ENCODE assay signal across 8 mouse cellular contexts in the genomic region with DNA sequence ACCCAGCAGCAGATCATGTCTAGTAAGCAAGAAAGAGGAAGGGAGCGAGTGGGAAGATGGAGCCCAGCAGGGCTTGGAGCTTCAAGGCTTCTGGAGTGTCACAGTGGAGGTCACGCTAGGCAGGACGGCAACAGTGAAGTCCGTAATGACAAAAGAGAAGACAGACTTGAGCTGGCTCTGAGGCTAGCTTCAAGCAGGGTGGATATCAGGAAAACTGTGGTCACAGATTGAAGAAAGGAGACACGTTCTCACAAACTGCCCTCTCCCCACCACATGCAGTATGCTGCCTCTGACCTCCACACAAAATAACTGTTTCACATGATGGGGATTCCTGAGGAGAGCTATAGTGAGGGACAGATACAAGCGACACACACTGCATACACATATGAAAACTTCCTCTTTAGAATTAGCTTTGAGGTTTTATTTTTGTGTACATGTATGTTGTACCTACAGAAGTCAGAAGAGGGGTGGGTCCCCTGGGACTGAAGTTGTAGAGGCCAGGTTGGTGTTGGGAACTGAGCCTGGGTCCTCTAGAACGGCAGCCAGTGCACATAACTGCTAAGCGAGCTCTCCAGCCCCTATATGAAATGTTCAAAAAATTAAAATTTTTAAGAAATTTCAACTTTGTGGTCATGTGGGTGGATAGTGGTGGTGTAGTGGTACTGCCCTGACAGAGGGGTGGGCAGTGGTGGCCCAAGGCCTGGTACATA. TPM values are rescaled to one million over a fixed set of nuclear protein-coding genes. Genes with fewer than 3 reads are reported as not detected.
DNase-seq lines count a peak whose midpoint lies in the region; ATAC-seq and TF ChIP-seq lines count a peak whose summit lies in the region.

No protein-coding gene starts in this region.

- peak overlapping the region; percentile 78 for H3K4me2 ChIP-seq in kidney, embryonic 15.5 days
- peak overlapping the region; percentile 100; the same call in 1 of the 2 replicates for H3K4me2 ChIP-seq in liver, embryonic 15.5 days

- no peak overlapping the region for H3K27ac ChIP-seq in kidney, embryonic 15.5 days
- no peak overlapping the region for H3K27ac ChIP-seq in kidney, adult 2 months (ENCODE audit: insufficient read depth, low read depth, low read length)
- H3K27ac ChIP-seq in embryonic facial prominence, embryonic 10.5 days (replicated peaks): 0 out of 2 replicates have a peak overlapping the region, but pooled peaks have one; percentile 10
- H3K27ac ChIP-seq in liver, embryonic 15.5 days (replicated peaks): no peak overlapping the region

- peaks cover 57% of the 10 kb centered on the region for H3K4me1 ChIP-seq in kidney, embryonic 15.5 days
- peaks cover 8% of the 10 kb centered on the region for H3K4me1 ChIP-seq in kidney, adult 2 months (ENCODE audit: control insufficient read depth, insufficient read depth, low read length)
- H3K4me1 ChIP-seq in embryonic facial prominence, embryonic 10.5 days: peaks cover 66% of the 10 kb centered on the region
- peaks cover 73% of the 10 kb centered on the region for H3K4me1 ChIP-seq in liver, embryonic 15.5 days (replicated peaks)

- H3K27me3 ChIP-seq in kidney, embryonic 15.5 days: no peaks in the 10 kb centered on the region
- no peaks in the 10 kb centered on the region for H3K27me3 ChIP-seq in kidney, adult 2 months (replicated peaks; ENCODE audit: control insufficient read depth, insufficient read depth, low read length)
- no peaks in the 10 kb centered on the region for H3K27me3 ChIP-seq in embryonic facial prominence, embryonic 10.5 days (replicated peaks; ENCODE audit: low read depth, poor library complexity, severe bottlenecking)
- 0 out of 2 replicates have a peak, but pooled peaks cover 3% of the 10 kb centered on the region for H3K27me3 ChIP-seq in liver, embryonic 15.5 days

- 80% methylated on average over 8 of the region's 8 CpGs for WGBS in kidney, embryonic 15.5 days
- 87% methylated on average over 8 of the region's 8 CpGs for WGBS in kidney, adult 2 months
- WGBS in embryonic facial prominence, embryonic 10.5 days: 87% methylated on average over 8 of the region's 8 CpGs
- WGBS in liver, embryonic 15.5 days (ENCODE audit: insufficient replicate concordance): 64% methylated on average over 8 of the region's 8 CpGs

- H3K9ac ChIP-seq in kidney, embryonic 15.5 days: no peak overlapping the region
- no peak overlapping the region for H3K9ac ChIP-seq in liver, embryonic 15.5 days

- peaks cover 34% of the 10 kb centered on the region for H3K36me3 ChIP-seq in kidney, embryonic 15.5 days
- H3K36me3 ChIP-seq in kidney, adult 2 months (ENCODE audit: control insufficient read depth, insufficient read depth, low read length): no peaks in the 10 kb centered on the region
- H3K36me3 ChIP-seq in embryonic facial prominence, embryonic 10.5 days (replicated peaks): peaks cover 25% of the 10 kb centered on the region
- H3K36me3 ChIP-seq in liver, embryonic 15.5 days (replicated peaks): 0 out of 2 replicates have a peak, but pooled peaks cover 7% of the 10 kb centered on the region

- DNase-seq in cerebellum, adult 9-11 months: peak; percentile 5
- DNase-seq in cerebellum, adult 11 months: no peak
- no peak for DNase-seq in kidney, adult 2 months
- no peak for DNase-seq in embryonic facial prominence, embryonic 10.5 days (ENCODE audit: low spot score)
- no peak for DNase-seq in adrenal gland, adult 8-10 months

- TF ChIP-seq CTCF in kidney, adult 2 months (conservative IDR thresholded peaks at IDR 0.05; ENCODE audit: insufficient read depth, insufficient read length, low read depth, low read length): no peak

- TF ChIP-seq POLR2A in kidney, adult 2 months (IDR thresholded peaks at IDR 0.05; ENCODE audit: low read depth, low read length): no peak

- ATAC-seq in kidney, embryonic 15.5 days (replicated peaks; ENCODE audit: low FRiP score): no peak
- no peak for ATAC-seq in liver, embryonic 15.5 days (ENCODE audit: insufficient read depth)
- no peak for ATAC-seq in megakaryocyte progenitor cell, adult 5-6 weeks (replicated peaks; ENCODE audit: poor library complexity)

- no peak overlapping the region for H3K4me3 ChIP-seq in kidney, embryonic 15.5 days (replicated peaks)
- no peak overlapping the region for H3K4me3 ChIP-seq in kidney, adult 2 months (ENCODE audit: insufficient read depth, low read depth, low read length)
- H3K4me3 ChIP-seq in embryonic facial prominence, embryonic 10.5 days: peak overlapping the region; percentile 81; the same call in 1 of the 2 replicates
- H3K4me3 ChIP-seq in liver, embryonic 15.5 days (replicated peaks): no peak overlapping the region

- no peaks in the 10 kb centered on the region for H3K9me3 ChIP-seq in kidney, embryonic 15.5 days (replicated peaks)
- no peaks in the 10 kb centered on the region for H3K9me3 ChIP-seq in embryonic facial prominence, embryonic 10.5 days
- H3K9me3 ChIP-seq in liver, embryonic 15.5 days (replicated peaks): no peaks in the 10 kb centered on the region

RNA-seq across cellular contexts. Expression of a gene that starts 1.9 kb away (rescaled TPM):
- 35.0 and 38.6 TPM in 2 replicates for polyA plus RNA-seq in kidney, embryonic 15.5 days (2015; fragmentation: Nextera tagmentation; extraction: Ambion mirVana)
- polyA plus RNA-seq in kidney, adult 2 months (2012; rRNA removed): 15.4 and 17.4 TPM in 2 replicates
- 43.6 and 46.9 TPM in 2 replicates for polyA plus RNA-seq in embryonic facial prominence, embryonic 10.5 days (2016; fragmentation: Nextera tagmentation; extraction: Ambion mirVana)
- polyA plus RNA-seq in liver, embryonic 15.5 days (2015; fragmentation: Nextera tagmentation; extraction: Ambion mirVana): 7.0 and 7.1 TPM in 2 replicates
- 10 to 100 TPM; 19.4 to 27.5 (median 26.4) TPM for total RNA-seq in adrenal gland, adult 8-10 months (2022)
- total RNA-seq in megakaryocyte progenitor cell, adult 5-6 weeks (2015): 22.6 and 27.7 TPM in 2 replicates
- total RNA-seq in megakaryocyte progenitor cell, adult 5-6 weeks (2017): 28.3 and 28.6 TPM in 2 replicates

RNA-seq across cellular contexts. Expression of a gene that starts 46.1 kb away (rescaled TPM):
- 255 and 287 TPM in 2 replicates for polyA plus RNA-seq in kidney, embryonic 15.5 days (2015; fragmentation: Nextera tagmentation; extraction: Ambion mirVana)
- 97.5 and 119 TPM in 2 replicates for polyA plus RNA-seq in kidney, adult 2 months (2012; rRNA removed)
- 198 and 205 TPM in 2 replicates for polyA plus RNA-seq in embryonic facial prominence, embryonic 10.5 days (2016; fragmentation: Nextera tagmentation; extraction: Ambion mirVana)
- 80.4 and 96.4 TPM in 2 replicates for polyA plus RNA-seq in liver, embryonic 15.5 days (2015; fragmentation: Nextera tagmentation; extraction: Ambion mirVana)
- 100 to 1,000 TPM; 151 to 186 (median 168) TPM for total RNA-seq in adrenal gland, adult 8-10 months (2022)
- 143 and 167 TPM in 2 replicates for total RNA-seq in megakaryocyte progenitor cell, adult 5-6 weeks (2015)
- 86.8 and 87.9 TPM in 2 replicates for total RNA-seq in megakaryocyte progenitor cell, adult 5-6 weeks (2017)
